Mouse (Mus musculus) megakaryocyte, adult 5-6 weeks (primary cell): ENCODE data around the gene Kdm4b. TPM values are rescaled to one million over a fixed set of nuclear protein-coding genes. Genes with fewer than 3 reads are reported as not detected.

Experiments
- ATAC-seq: 2 replicates; pipeline ENCODE4 v1.8.0; 2016; ENCODE audit warnings: mild to moderate bottlenecking, inconsistent platforms; ENCODE audit not compliant: poor library complexity, severe bottlenecking
- total RNA-seq, 2 experiments: library from RNA; stranded (forward) in 1 of 2; stranded (reverse) in 1 of 2; fragments of 153-499, 151-499 nt in 1 of 2; fragments of 221-1000, 200-1000 nt in 1 of 2; gene quantifications; 2 replicates each; pipeline versions ENCODE4 v1.2.3 to v1.2.4; 2015 to 2017

Gene Kdm4b
- total RNA-seq, 2 experiments from 2014 or later: 6.7 to 8.0 TPM

GRCm38 (mm10) chr17:56424726-56425583 lies 99.1 kb downstream of the Kdm4b start:
- no peak for ATAC-seq

GRCm38 (mm10) chr17:56425584-56425914 lies 99.7 kb downstream of the Kdm4b start:
- peak; percentile 90 for ATAC-seq

- no peak for ATAC-seq
Measured at GRCm38 (mm10) chr17:56425941-56426340, 100.1 kb downstream of the Kdm4b start.

- no peak for ATAC-seq
Measured at GRCm38 (mm10) chr17:56427857-56428256, 102.0 kb downstream of the Kdm4b start.

GRCm38 (mm10) chr17:56431582-56431981 lies 105.7 kb downstream of the Kdm4b start:
- ATAC-seq: no peak

GRCm38 (mm10) chr17:56439731-56440460 lies 114.0 kb downstream of the Kdm4b start:
- ATAC-seq: no peak

GRCm38 (mm10) chr17:56442316-56442715 lies 116.5 kb downstream of the Kdm4b start:
- no peak for ATAC-seq

GRCm38 (mm10) chr17:56443341-56443795 lies 117.5 kb downstream of the Kdm4b start:
- peak; percentile 68 for ATAC-seq

- ATAC-seq: no peak
Measured at GRCm38 (mm10) chr17:56444771-56445170, 118.9 kb downstream of the Kdm4b start.

GRCm38 (mm10) chr17:56445397-56445796 lies 119.5 kb downstream of the Kdm4b start:
- ATAC-seq: no peak

- ATAC-seq: no peak
Measured at GRCm38 (mm10) chr17:56447716-56448115, 121.9 kb downstream of the Kdm4b start.

Other genes starting within 250 kb of the Kdm4b start
- gene Hdgfl2, start 246.4 kb upstream of the Kdm4b start, total RNA-seq (2015): 14.9 and 17.9 TPM in 2 replicates
- gene Hdgfl2, start 246.4 kb upstream of the Kdm4b start, total RNA-seq (2017): 43.4 and 52.8 TPM in 2 replicates
- gene Plin4, start 216.3 kb upstream of the Kdm4b start, total RNA-seq (2015): 0.09 TPM in 2 replicates
- 0.18 TPM in 1 of 2 replicates, not detected in the other for gene Plin4, start 216.3 kb upstream of the Kdm4b start, total RNA-seq (2017)
- gene Plin5, start 208.5 kb upstream of the Kdm4b start, total RNA-seq (2015): 0.18 TPM in 1 of 2 replicates, not detected in the other
- gene Plin5, start 208.5 kb upstream of the Kdm4b start, total RNA-seq (2017): 0.45 TPM in 1 of 2 replicates, not detected in the other
- 17.6 and 20.1 TPM in 2 replicates for gene Lrg1, start 204.1 kb upstream of the Kdm4b start, total RNA-seq (2015)
- 23.9 and 33.9 TPM in 2 replicates for gene Lrg1, start 204.1 kb upstream of the Kdm4b start, total RNA-seq (2017)
- gene Sema6b, start 185.7 kb upstream of the Kdm4b start, total RNA-seq (2015): 1.5 TPM in 2 replicates
- 2.0 and 2.7 TPM in 2 replicates for gene Sema6b, start 185.7 kb upstream of the Kdm4b start, total RNA-seq (2017)
- 4.3 and 4.4 TPM in 2 replicates for gene Tnfaip8l1, start 163.6 kb upstream of the Kdm4b start, total RNA-seq (2015)
- 3.2 and 4.8 TPM in 2 replicates for gene Tnfaip8l1, start 163.6 kb upstream of the Kdm4b start, total RNA-seq (2017)
- gene Mydgf, start 142.1 kb upstream of the Kdm4b start, total RNA-seq (2015): 27.0 and 32.5 TPM in 2 replicates
- gene Mydgf, start 142.1 kb upstream of the Kdm4b start, total RNA-seq (2017): 25.7 and 29.1 TPM in 2 replicates
- gene Dpp9, start 107.2 kb upstream of the Kdm4b start, total RNA-seq (2015): 25.4 and 26.2 TPM in 2 replicates
- 17.3 and 18.1 TPM in 2 replicates for gene Dpp9, start 107.2 kb upstream of the Kdm4b start, total RNA-seq (2017)
- 10.2 and 11.8 TPM in 2 replicates for gene Fem1a, start 69.3 kb upstream of the Kdm4b start, total RNA-seq (2015)
- 15.7 and 16.9 TPM in 2 replicates for gene Fem1a, start 69.3 kb upstream of the Kdm4b start, total RNA-seq (2017)
- 14.3 and 15.0 TPM in 2 replicates for gene Ticam1, start 49.3 kb upstream of the Kdm4b start, total RNA-seq (2015)
- 6.0 and 6.1 TPM in 2 replicates for gene Ticam1, start 49.3 kb upstream of the Kdm4b start, total RNA-seq (2017)
- gene Plin3, start 33.2 kb upstream of the Kdm4b start, total RNA-seq (2015): 7.1 and 9.1 TPM in 2 replicates
- 28.3 and 29.2 TPM in 2 replicates for gene Plin3, start 33.2 kb upstream of the Kdm4b start, total RNA-seq (2017)
- not detected in 2 replicates for gene Arrdc5, start 25.8 kb upstream of the Kdm4b start, total RNA-seq (2015)
- not detected in 2 replicates for gene Arrdc5, start 25.8 kb upstream of the Kdm4b start, total RNA-seq (2017)
- 39.3 and 52.3 TPM in 2 replicates for gene Uhrf1, start 22.7 kb upstream of the Kdm4b start, total RNA-seq (2015)
- 83.7 and 101 TPM in 2 replicates for gene Uhrf1, start 22.7 kb upstream of the Kdm4b start, total RNA-seq (2017)
- gene Ptprs, start 150.4 kb downstream of the Kdm4b start, total RNA-seq (2015): 18.1 and 18.6 TPM in 2 replicates
- 17.3 and 52.6 TPM in 2 replicates for gene Ptprs, start 150.4 kb downstream of the Kdm4b start, total RNA-seq (2017)
- not detected in 2 replicates for gene Znrf4, start 186.4 kb downstream of the Kdm4b start, total RNA-seq (2015)
- gene Znrf4, start 186.4 kb downstream of the Kdm4b start, total RNA-seq (2017): not detected in 2 replicates
- 0.71 and 1.2 TPM in 2 replicates for gene Gm20219, start 228.3 kb downstream of the Kdm4b start, total RNA-seq (2015)
- gene Gm20219, start 228.3 kb downstream of the Kdm4b start, total RNA-seq (2017): 0.44 and 0.49 TPM in 2 replicates